Mouse (Mus musculus) kidney, adult 2 months (tissue): ENCODE results near the gene Mllt6.
"Not testable (repeated sequence)": the region's sequence is repeated elsewhere in the genome, so short reads cannot be mapped to it uniquely, and the experiment has no call there.

ENCODE experiments used
- CTCF ChIP-seq: fragments of 200-500 bp; conservative IDR thresholded peaks from 2 replicates; pipeline ENCODE4 v1.5.1; 2011; ENCODE audit warnings: low read depth, mild to moderate bottlenecking, control low read depth, low read length, moderate library complexity, mixed read lengths; ENCODE audit not compliant: insufficient read depth, insufficient read length
- POLR2A ChIP-seq: fragments of 200-500 bp; IDR thresholded peaks from one replicate; pipeline ENCODE4 v1.6.1; 2011; ENCODE audit warnings: low read depth, low read length, control low read depth

- TF ChIP-seq POLR2A, CTCF: not testable (repeated sequence)
Measured at GRCm38 (mm10) chr11:97734810-97735209, 71.6 kb downstream of the Mllt6 start.
